Mouse (Mus musculus) erythroblast, embryonic 14.5 days (primary cell): ENCODE data around the gene B9d1. TPM values are rescaled to one million over a fixed set of nuclear protein-coding genes. Genes with fewer than 3 reads are reported as not detected.

Source experiments
- H3K27me3 ChIP-seq: 2 replicates; pipeline ENCODE4 v1.6.1; 2012; ENCODE audit warnings: inconsistent platforms; ENCODE audit not compliant: control insufficient read depth
- H3K36me3 ChIP-seq: 2 replicates; pipeline ENCODE4 v1.6.1; 2012; ENCODE audit warnings: mild to moderate bottlenecking, inconsistent platforms; ENCODE audit not compliant: control insufficient read depth
- H3K4me1 ChIP-seq: 2 replicates; pipeline ENCODE4 v1.6.1; 2012; ENCODE audit warnings: inconsistent platforms; ENCODE audit not compliant: control insufficient read depth
- H3K4me3 ChIP-seq: replicated peaks from 2 replicates; pipeline ENCODE3; 2012; ENCODE audit warnings: moderate library complexity, mild to moderate bottlenecking, inconsistent platforms
- H3K9me3 ChIP-seq: 2 replicates; pipeline ENCODE4 v1.6.1; 2012; ENCODE audit warnings: low read length, inconsistent platforms, mixed read lengths; ENCODE audit not compliant: control insufficient read depth
- GATA1 ChIP-seq: IDR thresholded peaks from 2 replicates; pipeline ENCODE4 v1.6.1; 2012; ENCODE audit warnings: low read length, inconsistent platforms, mixed read lengths
- TAL1 ChIP-seq: IDR thresholded peaks from 3 replicates; pipeline ENCODE4 v1.6.1; 2012; ENCODE audit warnings: low read length, inconsistent platforms, mixed read lengths
- polyA plus RNA-seq: library from polyadenylated mRNA; stranded (reverse); fragments of >175 nt; gene quantifications from 2 replicates; pipeline ENCODE4 v1.2.3, GENCODE M21; 2012

B9d1 gene
- polyA plus RNA-seq, 1 experiment, result 0.48 TPM

DNA sequence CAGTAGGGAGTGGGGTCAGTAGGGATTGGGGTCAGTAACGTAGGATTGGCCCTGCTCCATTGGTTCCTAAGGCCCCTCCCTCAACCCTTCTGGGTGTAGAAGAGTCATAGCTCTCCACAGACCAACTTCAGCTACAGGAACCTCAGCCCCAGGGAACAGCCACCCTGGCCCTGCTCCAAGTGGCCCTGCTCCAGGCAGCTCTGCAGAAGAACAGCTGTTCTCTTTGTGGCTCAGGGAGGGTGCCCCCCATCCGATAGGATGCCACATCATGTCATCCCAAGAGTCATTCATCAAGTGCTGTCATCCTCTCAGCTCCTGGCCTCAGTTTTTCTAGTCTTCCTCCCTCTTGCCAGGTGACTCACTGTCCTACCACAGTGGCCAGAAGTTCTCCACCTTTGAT is 17.5 kb upstream of the B9d1 start:
- H3K9me3 ChIP-seq, result no peaks in the 10 kb centered on the region
- TF ChIP-seq GATA1, result no peak
- H3K27me3 ChIP-seq, result no peaks in the 10 kb centered on the region

DNA sequence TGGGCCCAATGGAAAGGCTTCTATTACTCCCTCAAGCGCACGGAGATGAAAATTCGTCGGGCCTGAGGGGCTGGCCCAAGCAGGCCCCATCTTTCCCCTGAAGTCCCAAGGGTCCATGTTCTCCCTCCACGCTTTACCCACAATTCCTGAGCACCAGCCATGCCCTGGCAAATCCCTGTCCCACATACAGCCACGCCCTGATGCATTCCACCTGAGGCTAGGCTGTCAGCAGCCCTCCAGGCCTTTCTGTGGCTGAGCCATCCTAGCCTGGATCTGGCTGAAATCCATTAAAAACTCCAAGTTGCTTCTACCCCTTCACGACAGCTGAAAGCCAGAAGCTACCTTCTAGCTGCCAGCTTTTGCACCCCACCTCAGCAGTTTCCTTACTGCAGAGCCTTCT is 17.0 kb upstream of the B9d1 start:
- no peak overlapping the region for H3K4me3 ChIP-seq
- H3K9me3 ChIP-seq, result no peaks in the 10 kb centered on the region
- peaks cover 46% of the 10 kb centered on the region for H3K36me3 ChIP-seq
- TF ChIP-seq TAL1 (no peak), GATA1 (no peak)
- peaks cover 7% of the 10 kb centered on the region for H3K4me1 ChIP-seq
- no peaks in the 10 kb centered on the region for H3K27me3 ChIP-seq

More for the DNA sequence above, 17.5 kb upstream of the B9d1 start:
- peaks cover 42% of the 10 kb centered on the region for H3K36me3 ChIP-seq
- H3K4me3 ChIP-seq, result no peak overlapping the region
- peaks cover 1% of the 10 kb centered on the region for H3K4me1 ChIP-seq

DNA sequence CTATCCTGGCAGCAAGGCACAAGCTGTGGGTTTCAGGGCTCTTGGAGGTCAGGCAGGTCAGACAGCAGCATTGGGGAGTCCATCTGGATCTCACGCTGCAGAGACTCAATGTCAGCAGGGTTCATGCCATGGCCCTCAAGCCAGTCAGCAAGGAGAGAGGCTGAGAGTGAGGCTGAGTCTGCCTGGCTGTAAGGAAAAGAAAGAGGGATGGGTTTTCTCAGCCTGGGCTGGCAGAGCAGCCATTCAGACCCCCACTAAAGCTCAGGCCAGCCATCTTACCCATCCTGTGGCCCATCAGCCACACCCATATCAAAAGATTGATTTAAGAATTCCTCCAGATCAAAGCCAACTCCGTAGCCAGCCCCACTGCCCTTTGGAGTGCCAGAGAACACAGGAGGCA is 15.9 kb upstream of the B9d1 start:
- H3K4me3 ChIP-seq, result no peak overlapping the region
- H3K36me3 ChIP-seq, result peaks cover 46% of the 10 kb centered on the region
- no peaks in the 10 kb centered on the region for H3K9me3 ChIP-seq
- TF ChIP-seq TAL1 (no peak), GATA1 (no peak)
- H3K4me1 ChIP-seq, result peaks cover 15% of the 10 kb centered on the region
- H3K27me3 ChIP-seq, result no peaks in the 10 kb centered on the region

DNA sequence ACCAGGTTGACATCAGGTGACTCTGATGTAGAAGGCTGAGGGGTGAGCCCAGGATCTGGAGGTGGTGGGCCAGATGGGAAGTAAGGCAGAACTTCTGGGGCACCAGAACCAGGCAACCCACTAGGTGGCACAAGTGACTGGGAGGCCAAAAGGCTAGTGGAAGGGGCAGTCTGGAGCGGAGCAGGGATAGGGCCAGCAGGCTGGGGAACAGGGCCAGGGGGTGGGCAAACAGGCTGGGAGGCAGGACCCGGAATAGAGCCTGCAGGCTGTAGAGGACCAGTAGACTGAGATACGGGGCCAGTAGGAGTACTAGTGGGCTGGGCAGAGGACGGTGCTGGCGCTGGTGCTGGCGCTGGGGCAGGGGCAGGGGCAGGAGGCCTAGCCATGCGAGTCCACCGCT is 15.1 kb upstream of the B9d1 start:
- H3K4me1 ChIP-seq, result peaks cover 21% of the 10 kb centered on the region
- H3K27me3 ChIP-seq, result no peaks in the 10 kb centered on the region
- H3K9me3 ChIP-seq, result no peaks in the 10 kb centered on the region
- H3K36me3 ChIP-seq, result peaks cover 46% of the 10 kb centered on the region
- no peak overlapping the region for H3K4me3 ChIP-seq
- TF ChIP-seq TAL1, result no peak
- no peak for TF ChIP-seq GATA1

DNA sequence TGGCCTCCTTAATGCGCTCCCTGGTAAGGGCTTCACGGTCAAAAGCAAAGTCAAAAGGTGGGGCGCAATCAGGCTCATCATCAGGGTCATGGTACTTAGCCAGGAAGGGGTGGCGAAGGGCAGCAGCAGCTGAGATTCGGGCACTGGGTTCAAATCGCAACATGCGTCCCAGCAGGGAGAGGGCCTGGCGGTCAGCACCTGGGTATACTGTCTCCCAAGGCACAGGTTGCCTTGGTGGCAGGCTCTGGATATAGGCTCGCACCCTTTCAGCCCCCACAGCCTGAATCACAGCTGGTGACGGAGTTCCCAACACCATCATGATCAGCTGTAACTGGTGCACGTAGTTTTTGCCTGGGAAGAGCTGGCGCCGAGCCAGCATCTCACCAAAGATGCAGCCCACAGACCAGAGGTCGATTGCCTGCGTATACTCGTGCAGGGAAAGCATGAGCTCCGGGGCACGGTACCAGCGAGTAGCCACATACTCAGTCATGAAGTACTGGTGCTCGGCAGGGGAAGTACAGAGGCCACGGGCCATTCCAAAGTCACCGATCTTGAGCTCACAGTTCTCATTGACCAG is 13.9 kb upstream of the B9d1 start:
- Histone ChIP-seq H3K4me3 (no peak overlapping the region), H3K9me3 (no peaks in the 10 kb centered on the region), H3K27me3 (no peaks in the 10 kb centered on the region), H3K36me3 (peaks cover 46% of the 10 kb centered on the region), H3K4me1 (peaks cover 24% of the 10 kb centered on the region)
- no peak for TF ChIP-seq GATA1
- TF ChIP-seq TAL1, result no peak

DNA sequence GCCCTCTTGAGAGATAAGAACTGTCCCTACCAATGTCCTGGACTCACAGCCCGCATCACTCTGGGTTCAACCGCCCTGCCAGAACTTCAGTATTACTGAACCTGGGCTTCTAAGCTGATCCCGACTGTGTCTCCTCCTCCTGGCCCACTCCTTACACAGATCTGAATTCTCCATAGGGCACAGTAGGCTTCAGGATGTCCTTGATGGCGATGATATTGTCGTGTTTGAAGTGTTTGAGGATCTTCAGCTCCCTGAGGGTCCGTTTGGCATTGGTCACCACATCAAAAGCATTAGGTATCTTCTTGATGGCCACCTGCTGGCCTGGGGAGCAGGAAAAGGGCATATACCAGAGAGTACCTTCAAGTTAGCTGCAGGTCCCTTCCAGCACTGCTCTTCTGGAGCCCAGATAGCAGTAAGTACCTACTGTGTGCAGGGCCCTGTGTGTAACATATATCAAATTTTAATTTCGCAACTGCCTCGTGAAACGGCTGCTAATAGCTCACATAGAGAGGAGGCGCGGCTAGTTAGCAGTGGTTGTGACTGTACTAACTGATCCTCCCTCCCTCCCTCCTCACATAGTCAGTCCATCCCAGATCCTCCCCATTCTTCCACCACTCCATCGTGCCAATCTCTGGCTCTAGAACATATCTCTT is 12.1 kb upstream of the B9d1 start:
- H3K9me3 ChIP-seq, result no peaks in the 10 kb centered on the region
- no peak for TF ChIP-seq GATA1
- no peak for TF ChIP-seq TAL1
- peaks cover 46% of the 10 kb centered on the region for H3K36me3 ChIP-seq
- peak overlapping the region; percentile 89 for H3K4me3 ChIP-seq
- peaks cover 24% of the 10 kb centered on the region for H3K4me1 ChIP-seq
- no peaks in the 10 kb centered on the region for H3K27me3 ChIP-seq

DNA sequence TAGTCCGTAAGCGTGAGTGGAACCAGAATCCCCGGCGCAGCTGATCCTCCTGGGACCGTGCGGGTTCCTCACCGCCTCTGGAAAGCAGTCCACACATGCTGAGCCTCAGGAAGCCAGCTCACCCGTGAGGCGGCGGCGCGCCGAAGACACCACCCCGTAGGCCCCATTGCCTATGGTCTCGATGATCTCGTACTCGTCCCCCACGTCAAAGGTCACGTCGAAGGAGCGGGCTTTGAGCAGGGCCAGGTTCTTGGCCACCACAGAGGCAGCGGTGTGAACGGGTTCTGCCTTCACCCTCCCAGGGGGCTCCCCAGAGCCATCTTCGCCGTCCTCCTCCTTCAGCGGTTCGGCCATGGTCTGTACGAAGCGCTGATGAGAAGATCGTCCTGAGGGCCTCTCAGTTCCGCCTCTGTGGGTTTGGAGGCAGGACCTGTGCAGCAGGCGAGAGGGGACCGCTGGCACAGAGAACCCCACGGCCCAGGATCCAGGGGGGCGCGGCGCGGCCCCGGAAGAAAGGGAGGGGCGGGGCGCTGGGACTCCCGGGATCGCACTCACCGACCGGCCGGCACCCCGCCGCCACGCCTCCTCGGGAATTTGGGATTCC is 11.3 kb upstream of the B9d1 start:
- Histone ChIP-seq H3K27me3 (no peaks in the 10 kb centered on the region), H3K36me3 (peaks cover 39% of the 10 kb centered on the region), H3K4me3 (peak overlapping the region; percentile 89), H3K9me3 (no peaks in the 10 kb centered on the region), H3K4me1 (peaks cover 26% of the 10 kb centered on the region)
- TF ChIP-seq TAL1, result no peak

DNA sequence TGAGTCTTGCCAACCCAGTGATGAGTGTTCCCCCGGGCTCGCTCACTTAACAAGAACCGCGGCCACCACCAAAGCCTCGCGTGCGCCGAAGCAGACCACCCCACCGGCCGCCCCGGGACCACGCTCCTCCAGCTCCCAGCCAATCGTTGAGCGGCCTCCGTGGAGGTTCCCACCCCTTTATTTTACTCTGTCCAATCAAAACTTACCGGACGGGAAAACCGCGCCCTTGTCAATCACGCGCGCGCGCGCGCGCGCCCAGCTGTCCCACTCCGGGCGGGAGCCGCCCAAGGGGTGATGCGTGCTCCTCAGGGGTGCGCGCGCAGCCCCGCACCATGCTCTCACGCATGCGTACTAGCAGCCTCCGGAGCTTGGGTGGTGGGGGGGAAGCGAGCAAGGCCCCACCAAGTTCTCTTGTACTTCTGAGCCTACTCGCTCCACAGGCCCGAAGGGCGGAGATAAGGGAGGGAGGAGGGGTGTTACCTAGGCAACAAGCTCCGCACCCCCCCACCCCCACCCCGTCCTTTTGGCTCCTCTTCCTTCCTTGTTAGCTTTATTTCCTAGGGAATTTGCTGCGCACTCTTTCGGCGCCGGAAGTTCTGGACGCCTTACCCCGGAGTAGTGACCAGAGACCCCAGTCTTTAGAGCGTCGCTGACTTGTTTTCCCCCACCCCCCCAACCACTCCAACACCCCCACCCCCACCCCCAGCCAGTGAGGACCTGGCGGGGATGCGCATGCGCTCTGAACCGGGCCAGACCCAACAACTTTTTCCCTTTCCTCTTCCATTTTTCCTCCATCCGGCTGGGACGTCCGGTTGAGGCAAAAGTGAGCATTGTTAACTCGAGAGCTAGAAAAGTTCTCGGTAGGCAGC is 10.6 kb upstream of the B9d1 start, which contains the start of gene Mapk7:
Gene Mapk7 (minus strand): TSS at position 278 of the 869 bp plus-strand sequence.
- TF ChIP-seq TAL1 (no peak), GATA1 (no peak)
- Histone ChIP-seq H3K9me3 (no peaks in the 10 kb centered on the region), H3K36me3 (peaks cover 32% of the 10 kb centered on the region), H3K4me3 (peak within 1 kb of the TSS; percentile 89), H3K27me3 (no peaks in the 10 kb centered on the region), H3K4me1 (peaks cover 28% of the 10 kb centered on the region)

DNA sequence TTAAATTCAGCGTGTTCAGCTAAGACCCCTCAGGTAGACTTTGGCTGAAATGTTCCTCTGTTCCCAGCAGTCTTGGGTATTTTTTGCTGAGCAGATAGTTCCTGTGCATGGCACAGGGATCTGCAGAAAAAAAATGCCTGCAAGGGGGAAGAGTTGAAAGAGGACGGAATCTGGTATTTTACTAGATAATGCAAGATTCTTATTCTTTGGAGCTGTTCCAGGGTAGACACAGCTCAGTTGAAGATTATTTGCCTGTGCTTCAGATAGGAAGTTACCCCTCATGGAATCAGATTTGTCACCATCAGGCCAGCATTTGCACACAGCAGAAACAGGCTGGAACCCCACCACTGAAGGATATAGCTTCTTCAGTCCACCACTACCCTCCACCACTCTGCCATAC is 9.4 kb upstream of the B9d1 start:
- no peaks in the 10 kb centered on the region for H3K27me3 ChIP-seq
- no peak overlapping the region for H3K4me3 ChIP-seq
- TF ChIP-seq GATA1, result no peak
- TF ChIP-seq TAL1, result no peak
- peaks cover 28% of the 10 kb centered on the region for H3K4me1 ChIP-seq
- H3K36me3 ChIP-seq, result peaks cover 20% of the 10 kb centered on the region
- H3K9me3 ChIP-seq, result no peaks in the 10 kb centered on the region
